Mouse (Mus musculus): Measurements from ENCODE around the gene Scd1.

DNA sequence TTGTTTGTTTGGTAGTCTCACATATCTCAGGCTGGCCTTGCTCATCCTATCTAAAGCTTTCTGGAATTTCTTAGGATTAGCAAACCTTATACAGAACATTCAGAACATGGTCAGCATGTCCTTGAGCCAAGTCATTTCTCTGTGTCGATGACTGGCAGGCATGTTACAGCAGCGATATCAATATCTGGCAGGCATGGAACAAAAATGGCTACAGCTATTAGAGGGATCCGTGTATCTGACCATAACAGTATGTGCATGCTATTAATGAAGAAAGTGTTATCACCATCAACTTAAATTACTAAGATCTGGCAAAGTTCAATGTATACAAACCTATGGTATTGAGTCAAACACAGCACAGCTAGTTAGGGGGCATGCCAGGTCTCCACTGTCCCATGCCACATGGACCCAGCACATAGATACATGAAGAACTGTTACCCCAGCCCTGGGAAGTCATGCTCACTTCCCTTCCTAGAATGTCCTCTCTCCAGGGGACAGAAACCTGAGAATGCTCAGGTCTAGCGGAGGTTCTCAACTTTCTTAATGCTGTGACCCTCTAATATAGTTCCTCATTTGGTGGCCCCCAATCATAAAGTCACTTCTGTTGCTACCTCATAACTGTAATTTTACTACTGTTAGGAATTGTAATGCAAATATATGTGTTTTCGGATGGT is 15.2 kb downstream of the Scd1 start:
- no peak for TF ChIP-seq CTCF (conservative IDR thresholded peaks at IDR 0.05; ENCODE audit: low read length)
- TF ChIP-seq NANOG (IDR thresholded peaks at IDR 0.05; ENCODE audit: borderline replicate concordance, low read length): no peak

Measured in E14TG2a.4 (cell line).